Mouse (Mus musculus): ENCODE measurements at regions not wholly inside any gene's neighbourhood (a gene's known extent, or its start where the extent isn't known, plus 50 kb on each side); places are given as distances from the start of the nearest gene placed in this dataset.
A peak's percentile ranks its signal among the peaks of the same experiment; 100 is the strongest.
"Not testable (repeated sequence)": the region's sequence is repeated elsewhere in the genome, so short reads cannot be mapped to it uniquely, and the experiment has no call there.

DNA sequence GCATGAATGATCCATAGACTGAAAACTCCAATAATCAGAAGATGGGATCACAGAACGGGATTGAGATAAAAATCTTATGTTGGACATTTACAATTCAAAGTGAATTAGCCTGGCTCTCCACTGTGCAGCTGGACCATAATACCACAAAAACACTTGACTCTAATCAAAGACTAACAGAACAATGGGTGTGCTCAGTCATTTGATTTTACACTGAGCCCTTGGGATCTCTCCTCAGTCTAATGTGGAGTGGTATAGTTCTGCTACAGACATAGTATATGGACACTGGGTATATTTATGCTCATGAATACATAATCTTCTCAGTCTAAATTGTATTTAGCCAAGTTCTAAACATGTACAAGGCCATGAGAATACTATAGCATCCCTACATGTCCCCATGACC lies 149.4 kb upstream of the Gm10306 start:
- Histone ChIP-seq H3K27me3 (replicated peaks; ENCODE audit: control insufficient read depth, insufficient read depth, low read length) (no peaks in the 10 kb centered on the region), H3K4me1 (ENCODE audit: control insufficient read depth, insufficient read depth, low read depth, low read length) (no peaks in the 10 kb centered on the region), H3K4me2 (ENCODE audit: low read length) (no peak overlapping the region), H3K9ac (ENCODE audit: low read depth, low read length) (no peak overlapping the region), H3K27ac (ENCODE audit: low read depth, low read length) (no peak overlapping the region), H3K4me3 (ENCODE audit: low read length) (no peak overlapping the region), H3K9me3 (ENCODE audit: control insufficient read depth, low read length) (no peaks in the 10 kb centered on the region), H3K36me3 (ENCODE audit: control insufficient read depth, insufficient read depth, low read length) (no peaks in the 10 kb centered on the region)
- WGBS: 50% methylated on average over 1 of the region's 1 CpGs
- no peak for ATAC-seq

DNA sequence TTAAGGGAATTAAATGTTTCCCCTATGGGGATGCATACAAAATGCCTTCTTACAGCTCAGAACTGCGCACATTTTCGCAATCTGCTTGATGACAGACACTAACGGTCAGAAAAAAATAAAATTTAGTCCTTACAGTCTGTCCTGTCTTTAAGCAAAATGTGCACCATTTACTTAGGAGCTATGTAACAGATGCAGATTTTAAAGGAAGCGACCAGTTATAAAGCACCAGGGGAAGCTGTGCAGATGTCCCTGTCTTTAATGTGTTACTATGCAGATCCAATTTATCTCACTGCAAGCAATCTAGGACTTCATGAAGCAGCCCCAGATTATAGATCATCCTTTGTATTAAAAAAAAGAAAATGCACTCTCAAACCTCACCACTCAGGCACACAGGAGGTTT lies 148.8 kb upstream of the Gm10306 start:
- H3K9ac ChIP-seq (ENCODE audit: low read depth, low read length): no peak overlapping the region
- ATAC-seq: 0 out of 2 replicates have a peak, but pooled peaks have one; percentile 30
- H3K4me3 ChIP-seq (ENCODE audit: low read length): no peak overlapping the region
- no peak overlapping the region for H3K4me2 ChIP-seq (ENCODE audit: low read length)
- H3K27ac ChIP-seq (ENCODE audit: low read depth, low read length): no peak overlapping the region
- 69% methylated on average over 4 of the region's 4 CpGs for WGBS
- no peaks in the 10 kb centered on the region for H3K27me3 ChIP-seq (replicated peaks; ENCODE audit: control insufficient read depth, insufficient read depth, low read length)
- no peaks in the 10 kb centered on the region for H3K9me3 ChIP-seq (ENCODE audit: control insufficient read depth, low read length)
- H3K4me1 ChIP-seq (ENCODE audit: control insufficient read depth, insufficient read depth, low read depth, low read length): no peaks in the 10 kb centered on the region
- no peaks in the 10 kb centered on the region for H3K36me3 ChIP-seq (ENCODE audit: control insufficient read depth, insufficient read depth, low read length)

DNA sequence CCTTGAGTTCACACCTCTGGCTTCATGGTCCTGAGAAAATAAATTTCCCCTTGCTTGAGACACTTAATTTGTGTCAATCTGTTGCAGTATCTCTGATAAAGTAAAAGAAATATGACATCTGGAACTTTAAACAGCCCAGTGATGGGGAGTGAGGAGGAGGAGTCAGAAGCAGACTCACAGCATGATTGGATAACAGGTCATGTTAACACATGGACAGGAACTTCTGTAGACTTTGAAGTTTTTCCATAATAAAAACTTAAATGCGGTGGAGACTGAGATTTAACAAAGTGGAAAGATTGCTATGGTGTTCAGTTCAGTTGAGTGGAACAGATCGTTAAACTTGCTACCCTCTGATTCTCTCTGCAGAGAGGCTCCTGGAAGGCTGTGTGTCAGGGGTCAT lies 143.7 kb upstream of the Gm10306 start:
- Histone ChIP-seq H3K9me3 (ENCODE audit: control insufficient read depth, low read length) (no peaks in the 10 kb centered on the region), H3K36me3 (ENCODE audit: control insufficient read depth, insufficient read depth, low read length) (no peaks in the 10 kb centered on the region)
- no peak for ATAC-seq

DNA sequence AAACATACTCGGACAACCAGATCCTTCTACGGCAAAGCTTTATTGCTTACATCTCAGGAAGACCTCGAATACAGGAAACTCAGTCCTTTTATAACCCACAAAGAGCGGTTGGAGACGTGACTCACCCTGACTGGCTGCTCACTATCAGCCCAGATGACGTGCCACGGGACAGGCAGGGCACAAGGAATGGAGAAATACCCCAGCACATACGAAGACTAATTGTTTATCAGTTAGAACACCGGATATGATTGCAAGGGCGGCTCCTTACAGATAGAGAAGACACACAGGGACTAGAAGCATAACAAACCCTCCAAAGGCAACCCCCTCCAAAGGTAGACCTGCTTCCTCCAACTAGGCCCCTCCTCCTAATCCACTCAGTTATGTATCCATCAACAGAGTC lies 130.8 kb upstream of the Gm10306 start:
- not testable (repeated sequence) for H3K9me3 ChIP-seq (ENCODE audit: control insufficient read depth, low read length); ATAC-seq; H3K4me1 ChIP-seq (ENCODE audit: control insufficient read depth, insufficient read depth, low read depth, low read length); H3K27ac ChIP-seq (ENCODE audit: low read depth, low read length); H3K27me3 ChIP-seq (replicated peaks; ENCODE audit: control insufficient read depth, insufficient read depth, low read length); H3K36me3 ChIP-seq (ENCODE audit: control insufficient read depth, insufficient read depth, low read length); H3K9ac ChIP-seq (ENCODE audit: low read depth, low read length); H3K4me2 ChIP-seq (ENCODE audit: low read length); H3K4me3 ChIP-seq (ENCODE audit: low read length)
- WGBS: 97% methylated on average over 7 of the region's 10 CpGs

More for the DNA sequence above, 143.7 kb upstream of the Gm10306 start:
- Histone ChIP-seq H3K4me1 (ENCODE audit: control insufficient read depth, insufficient read depth, low read depth, low read length) (no peaks in the 10 kb centered on the region), H3K4me2 (ENCODE audit: low read length) (no peak overlapping the region), H3K4me3 (ENCODE audit: low read length) (no peak overlapping the region), H3K9ac (ENCODE audit: low read depth, low read length) (no peak overlapping the region), H3K27me3 (replicated peaks; ENCODE audit: control insufficient read depth, insufficient read depth, low read length) (no peaks in the 10 kb centered on the region), H3K27ac (ENCODE audit: low read depth, low read length) (no peak overlapping the region)
- WGBS: 64% methylated on average over 2 of the region's 2 CpGs

DNA sequence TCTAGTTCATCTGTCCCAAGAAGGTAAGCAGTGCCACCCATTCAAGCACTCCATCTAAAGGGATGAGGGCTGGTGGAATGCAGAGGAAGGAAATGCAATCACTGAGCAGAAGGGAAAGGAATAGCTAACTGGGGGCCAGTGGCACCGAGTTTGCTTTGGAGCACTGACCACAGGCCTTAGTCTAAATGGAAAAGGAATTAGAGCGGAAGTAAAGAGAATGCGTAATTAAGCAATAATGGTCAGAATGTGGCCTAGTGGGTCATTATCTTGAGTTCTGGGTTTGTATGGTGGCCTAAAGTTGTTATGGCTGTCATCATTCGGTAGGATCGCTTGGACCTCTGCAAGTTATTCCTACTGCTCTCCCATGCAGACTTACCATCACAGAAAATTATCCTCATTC lies 128.8 kb upstream of the Gm10306 start:
- no peaks in the 10 kb centered on the region; the same call in 1 of the 2 replicates for H3K9me3 ChIP-seq (ENCODE audit: control insufficient read depth, low read length)
- no peak overlapping the region for H3K27ac ChIP-seq (ENCODE audit: low read depth, low read length)
- H3K27me3 ChIP-seq (replicated peaks; ENCODE audit: control insufficient read depth, insufficient read depth, low read length): no peaks in the 10 kb centered on the region
- no peaks in the 10 kb centered on the region for H3K36me3 ChIP-seq (ENCODE audit: control insufficient read depth, insufficient read depth, low read length)
- WGBS: 94% methylated on average over 5 of the region's 5 CpGs
- no peak overlapping the region for H3K9ac ChIP-seq (ENCODE audit: low read depth, low read length)
- no peak for ATAC-seq
- no peaks in the 10 kb centered on the region for H3K4me1 ChIP-seq (ENCODE audit: control insufficient read depth, insufficient read depth, low read depth, low read length)
- H3K4me2 ChIP-seq (ENCODE audit: low read length): no peak overlapping the region
- no peak overlapping the region for H3K4me3 ChIP-seq (ENCODE audit: low read length)

DNA sequence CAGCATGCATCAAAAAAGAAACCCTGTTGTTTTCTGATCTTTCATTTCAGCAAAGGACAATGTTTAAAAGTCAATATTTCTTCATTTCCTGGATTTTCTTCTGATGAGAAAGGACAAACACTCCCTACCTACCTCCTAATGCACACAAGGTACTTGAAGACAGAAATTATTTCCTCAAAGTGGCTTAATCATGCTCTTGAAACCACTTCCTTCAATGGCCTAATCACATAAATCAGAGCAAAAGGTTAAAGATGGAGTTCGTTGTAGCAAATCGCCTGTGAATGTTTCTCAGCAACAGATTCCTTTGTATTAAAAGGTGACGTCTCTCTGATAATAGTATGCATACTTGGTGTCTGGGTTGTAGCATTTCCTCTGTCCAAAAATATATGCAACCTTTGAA lies 124.3 kb upstream of the Gm10306 start:
- no peaks in the 10 kb centered on the region for H3K27me3 ChIP-seq (replicated peaks; ENCODE audit: control insufficient read depth, insufficient read depth, low read length)
- no peak overlapping the region for H3K4me3 ChIP-seq (ENCODE audit: low read length)
- ATAC-seq: no peak
- H3K9ac ChIP-seq (ENCODE audit: low read depth, low read length): no peak overlapping the region
- no peaks in the 10 kb centered on the region for H3K36me3 ChIP-seq (ENCODE audit: control insufficient read depth, insufficient read depth, low read length)
- H3K4me2 ChIP-seq (ENCODE audit: low read length): no peak overlapping the region
- 77% methylated on average over 3 of the region's 3 CpGs for WGBS
- no peak overlapping the region for H3K27ac ChIP-seq (ENCODE audit: low read depth, low read length)
- no peaks in the 10 kb centered on the region for H3K4me1 ChIP-seq (ENCODE audit: control insufficient read depth, insufficient read depth, low read depth, low read length)
- H3K9me3 ChIP-seq (ENCODE audit: control insufficient read depth, low read length): no peaks in the 10 kb centered on the region; the same call in 1 of the 2 replicates

DNA sequence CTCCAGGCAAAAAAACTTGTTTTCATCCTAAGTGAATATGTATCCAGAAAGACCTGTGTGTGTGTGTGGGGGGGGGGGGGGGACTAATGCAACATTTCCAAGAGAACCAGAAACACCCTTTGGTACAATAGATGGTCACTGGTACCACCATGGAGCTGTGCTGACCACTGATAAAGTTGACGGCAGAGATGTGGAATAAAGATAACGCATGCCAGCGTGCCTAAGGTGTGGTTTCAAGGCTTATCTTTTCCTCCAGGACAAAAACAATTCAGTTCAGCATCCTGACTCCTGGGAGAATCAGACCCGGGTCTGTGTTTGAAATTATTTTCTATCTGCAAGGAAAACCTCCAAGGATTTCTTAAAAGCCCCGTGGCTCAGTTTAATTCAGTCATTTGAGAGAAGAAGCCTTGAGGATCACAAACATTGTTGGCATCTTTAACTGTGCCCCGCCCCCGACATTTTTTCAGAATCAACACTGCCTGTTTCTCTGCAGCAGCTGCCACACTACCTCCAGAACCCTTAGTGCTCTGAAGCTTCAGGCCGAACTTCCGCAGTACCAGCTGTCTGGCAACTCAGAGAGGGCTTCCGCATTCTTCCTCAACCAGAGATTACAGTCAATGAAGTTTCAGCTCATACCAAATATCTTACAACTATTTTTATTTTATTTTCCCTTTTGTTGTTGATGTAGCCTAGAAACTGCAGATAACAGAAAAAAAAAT lies 118.5 kb upstream of the Gm10306 start:
- Histone ChIP-seq H3K27ac (ENCODE audit: low read depth, low read length) (no peak overlapping the region), H3K4me1 (ENCODE audit: control insufficient read depth, insufficient read depth, low read depth, low read length) (no peaks in the 10 kb centered on the region), H3K9ac (ENCODE audit: low read depth, low read length) (no peak overlapping the region), H3K36me3 (ENCODE audit: control insufficient read depth, insufficient read depth, low read length) (no peaks in the 10 kb centered on the region), H3K4me3 (ENCODE audit: low read length) (no peak overlapping the region), H3K27me3 (replicated peaks; ENCODE audit: control insufficient read depth, insufficient read depth, low read length) (no peaks in the 10 kb centered on the region), H3K9me3 (ENCODE audit: control insufficient read depth, low read length) (no peaks in the 10 kb centered on the region), H3K4me2 (ENCODE audit: low read length) (no peak overlapping the region)
- 78% methylated on average over 10 of the region's 10 CpGs for WGBS
- ATAC-seq: no peak

DNA sequence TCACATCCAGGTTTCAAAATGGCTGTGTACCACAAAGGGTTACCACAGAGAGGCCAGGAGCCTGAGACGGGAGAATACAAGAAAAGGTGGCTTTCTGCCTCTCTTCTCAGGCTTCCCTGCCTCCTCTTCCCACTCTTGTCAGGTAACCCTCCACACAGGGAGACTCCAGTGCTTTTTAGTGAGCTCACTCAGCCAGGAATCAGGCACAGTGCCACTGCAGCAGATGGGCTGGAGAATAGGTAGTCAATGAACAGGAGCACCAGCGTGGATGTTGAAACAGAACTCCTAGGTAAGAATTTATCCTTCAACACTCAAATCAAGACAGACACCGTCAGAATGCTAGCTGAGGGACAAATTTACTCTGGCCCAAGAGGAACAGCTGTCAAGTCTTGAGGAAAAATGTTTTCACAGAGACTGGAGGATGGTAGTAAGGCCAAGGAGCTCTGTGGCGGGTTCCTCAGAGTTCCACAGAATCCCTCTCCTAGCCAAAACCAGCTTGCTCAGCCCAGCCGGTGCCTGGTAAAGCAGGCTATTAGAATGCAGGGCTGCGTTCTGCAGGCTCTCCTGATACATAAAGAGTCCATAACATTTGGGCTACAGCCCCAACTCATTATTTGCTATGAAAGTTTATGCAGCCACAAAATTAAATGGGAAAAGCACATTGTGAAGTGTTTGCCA lies 117.0 kb upstream of the Gm10306 start:
- no peaks in the 10 kb centered on the region for H3K36me3 ChIP-seq (ENCODE audit: control insufficient read depth, insufficient read depth, low read length)
- no peak overlapping the region for H3K9ac ChIP-seq (ENCODE audit: low read depth, low read length)
- no peak overlapping the region for H3K4me3 ChIP-seq (ENCODE audit: low read length)
- no peak overlapping the region for H3K4me2 ChIP-seq (ENCODE audit: low read length)
- 77% methylated on average over 6 of the region's 6 CpGs for WGBS
- no peaks in the 10 kb centered on the region for H3K4me1 ChIP-seq (ENCODE audit: control insufficient read depth, insufficient read depth, low read depth, low read length)
- H3K9me3 ChIP-seq (ENCODE audit: control insufficient read depth, low read length): no peaks in the 10 kb centered on the region
- H3K27me3 ChIP-seq (replicated peaks; ENCODE audit: control insufficient read depth, insufficient read depth, low read length): no peaks in the 10 kb centered on the region
- peak; percentile 81 for ATAC-seq
- no peak overlapping the region for H3K27ac ChIP-seq (ENCODE audit: low read depth, low read length)

DNA sequence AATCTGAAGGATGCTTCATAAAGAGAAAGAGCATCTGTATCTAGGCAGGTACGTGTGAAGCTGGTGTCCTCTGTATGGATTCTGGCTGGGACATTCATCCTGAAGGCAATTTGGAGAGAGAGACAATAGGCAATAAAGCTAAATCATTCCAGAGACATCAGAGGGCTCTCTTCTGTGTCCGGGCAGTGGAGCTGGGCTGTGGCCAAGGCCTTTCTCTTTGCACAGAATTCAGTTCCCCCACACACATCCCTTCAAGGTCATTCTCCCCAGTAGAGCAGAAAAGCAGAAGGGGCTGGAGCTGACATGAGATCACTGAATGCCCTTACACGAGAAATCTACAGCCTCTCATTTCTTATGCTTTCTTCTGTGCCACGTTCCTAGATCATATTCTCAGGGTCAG lies 109.7 kb upstream of the Gm10306 start:
- Histone ChIP-seq H3K27me3 (replicated peaks; ENCODE audit: control insufficient read depth, insufficient read depth, low read length) (no peaks in the 10 kb centered on the region), H3K9me3 (ENCODE audit: control insufficient read depth, low read length) (no peaks in the 10 kb centered on the region), H3K9ac (ENCODE audit: low read depth, low read length) (no peak overlapping the region), H3K36me3 (ENCODE audit: control insufficient read depth, insufficient read depth, low read length) (no peaks in the 10 kb centered on the region), H3K27ac (ENCODE audit: low read depth, low read length) (no peak overlapping the region), H3K4me3 (ENCODE audit: low read length) (no peak overlapping the region), H3K4me1 (ENCODE audit: control insufficient read depth, insufficient read depth, low read depth, low read length) (no peaks in the 10 kb centered on the region), H3K4me2 (ENCODE audit: low read length) (no peak overlapping the region)
- WGBS: 58% methylated on average over 4 of the region's 4 CpGs
- no peak for ATAC-seq

Measured in hindbrain, embryonic 16.5 days (tissue).